Mouse (Mus musculus): ENCODE data around the gene Angptl6. TPM values are rescaled to one million over a fixed set of nuclear protein-coding genes. Genes with fewer than 3 reads are reported as not detected.
"Not testable (repeated sequence)": the region's sequence is repeated elsewhere in the genome, so short reads cannot be mapped to it uniquely, and the experiment has no call there.

The Angptl6 gene
- polyA plus RNA-seq, 1 experiment from 2014 or later: 3.7 TPM

- 59% methylated on average over 3 of the region's 3 CpGs for WGBS
- peaks cover 45% of the 10 kb centered on the region for H3K27me3 ChIP-seq
- H3K9ac ChIP-seq: no peak overlapping the region
- H3K9me3 ChIP-seq: no peaks in the 10 kb centered on the region
- no peak overlapping the region for H3K27ac ChIP-seq
- no peak overlapping the region for H3K4me2 ChIP-seq (replicated peaks)
- H3K36me3 ChIP-seq: no peaks in the 10 kb centered on the region
- ATAC-seq (ENCODE audit: insufficient number of reproducible peaks, insufficient read depth, low FRiP score, low TSS enrichment): no peak
- no peaks in the 10 kb centered on the region for H3K4me1 ChIP-seq
- no peak overlapping the region for H3K4me3 ChIP-seq
These were observed 12.6 kb downstream of the Angptl6 start for GRCm38 (mm10) chr9:20866879-20867278.

- no peak overlapping the region for H3K4me2 ChIP-seq (replicated peaks)
- peaks cover under 1% of the 10 kb centered on the region for H3K27me3 ChIP-seq
- H3K9me3 ChIP-seq: no peaks in the 10 kb centered on the region
- H3K36me3 ChIP-seq: no peaks in the 10 kb centered on the region
- no peak overlapping the region for H3K27ac ChIP-seq
- WGBS: 58% methylated on average over 4 of the region's 4 CpGs
- no peak overlapping the region for H3K9ac ChIP-seq
- H3K4me3 ChIP-seq: no peak overlapping the region
- H3K4me1 ChIP-seq: no peaks in the 10 kb centered on the region
- no peak for ATAC-seq (ENCODE audit: insufficient number of reproducible peaks, insufficient read depth, low FRiP score, low TSS enrichment)
These were observed 17.3 kb downstream of the Angptl6 start for GRCm38 (mm10) chr9:20862225-20862624.

- Histone ChIP-seq H3K36me3 (no peaks in the 10 kb centered on the region), H3K4me1 (no peaks in the 10 kb centered on the region), H3K4me2 (replicated peaks) (no peak overlapping the region), H3K9ac (no peak overlapping the region), H3K9me3 (no peaks in the 10 kb centered on the region), H3K27ac (no peak overlapping the region), H3K4me3 (no peak overlapping the region), H3K27me3 (no peaks in the 10 kb centered on the region; the same call in 1 of the 2 replicates)
- ATAC-seq (ENCODE audit: insufficient number of reproducible peaks, insufficient read depth, low FRiP score, low TSS enrichment): no peak
- 10% methylated on average over 4 of the region's 4 CpGs for WGBS
These were observed 17.7 kb downstream of the Angptl6 start for GRCm38 (mm10) chr9:20861821-20862220.

GRCm38 (mm10) chr9:20859926-20860325, 19.6 kb downstream of the Angptl6 start:
- Histone ChIP-seq H3K9me3 (no peaks in the 10 kb centered on the region), H3K4me3 (no peak overlapping the region), H3K36me3 (no peaks in the 10 kb centered on the region), H3K4me1 (no peaks in the 10 kb centered on the region), H3K27ac (no peak overlapping the region), H3K27me3 (no peaks in the 10 kb centered on the region; the same call in 1 of the 2 replicates), H3K9ac (no peak overlapping the region), H3K4me2 (replicated peaks) (no peak overlapping the region)
- ATAC-seq (ENCODE audit: insufficient number of reproducible peaks, insufficient read depth, low FRiP score, low TSS enrichment): no peak
- 45% methylated on average over 6 of the region's 6 CpGs for WGBS

GRCm38 (mm10) chr9:20857131-20857530, 22.4 kb downstream of the Angptl6 start:
- H3K4me3 ChIP-seq: no peak overlapping the region

GRCm38 (mm10) chr9:20850179-20850578, 29.3 kb downstream of the Angptl6 start:
- WGBS: 76% methylated on average over 2 of the region's 2 CpGs
- H3K9me3 ChIP-seq: no peaks in the 10 kb centered on the region
- no peak overlapping the region for H3K4me2 ChIP-seq (replicated peaks)
- no peak overlapping the region for H3K4me3 ChIP-seq
- H3K27me3 ChIP-seq: no peaks in the 10 kb centered on the region
- H3K27ac ChIP-seq: no peak overlapping the region
- H3K9ac ChIP-seq: no peak overlapping the region
- no peaks in the 10 kb centered on the region for H3K36me3 ChIP-seq
- no peaks in the 10 kb centered on the region for H3K4me1 ChIP-seq
- no peak for ATAC-seq (ENCODE audit: insufficient number of reproducible peaks, insufficient read depth, low FRiP score, low TSS enrichment)

More at GRCm38 (mm10) chr9:20857131-20857530, 22.4 kb downstream of the Angptl6 start:
- Histone ChIP-seq H3K36me3 (no peaks in the 10 kb centered on the region), H3K9me3 (no peaks in the 10 kb centered on the region), H3K27ac (no peak overlapping the region), H3K9ac (no peak overlapping the region), H3K4me2 (replicated peaks) (no peak overlapping the region), H3K27me3 (no peaks in the 10 kb centered on the region; the same call in 1 of the 2 replicates), H3K4me1 (no peaks in the 10 kb centered on the region)
- ATAC-seq (ENCODE audit: insufficient number of reproducible peaks, insufficient read depth, low FRiP score, low TSS enrichment): 0 out of 2 replicates have a peak, but pooled peaks have one; percentile 50
- 11% methylated on average over 6 of the region's 6 CpGs for WGBS

- 33% methylated on average over 2 of the region's 2 CpGs for WGBS
- no peak overlapping the region for H3K4me2 ChIP-seq (replicated peaks)
- no peak overlapping the region for H3K27ac ChIP-seq
- H3K4me3 ChIP-seq: no peak overlapping the region
- H3K4me1 ChIP-seq: no peaks in the 10 kb centered on the region
- H3K9me3 ChIP-seq: no peaks in the 10 kb centered on the region
- no peak for ATAC-seq (ENCODE audit: insufficient number of reproducible peaks, insufficient read depth, low FRiP score, low TSS enrichment)
- H3K9ac ChIP-seq: no peak overlapping the region
- no peaks in the 10 kb centered on the region for H3K27me3 ChIP-seq
- no peaks in the 10 kb centered on the region for H3K36me3 ChIP-seq
These were observed 36.9 kb downstream of the Angptl6 start for GRCm38 (mm10) chr9:20842670-20843069.

GRCm38 (mm10) chr9:20842211-20842610, 37.3 kb downstream of the Angptl6 start:
- no peak overlapping the region for H3K4me3 ChIP-seq
- no peak overlapping the region for H3K27ac ChIP-seq
- WGBS: 63% methylated on average over 4 of the region's 4 CpGs
- H3K4me2 ChIP-seq (replicated peaks): no peak overlapping the region
- no peaks in the 10 kb centered on the region for H3K4me1 ChIP-seq
- ATAC-seq (ENCODE audit: insufficient number of reproducible peaks, insufficient read depth, low FRiP score, low TSS enrichment): no peak
- H3K9me3 ChIP-seq: no peaks in the 10 kb centered on the region
- no peaks in the 10 kb centered on the region for H3K27me3 ChIP-seq
- no peaks in the 10 kb centered on the region for H3K36me3 ChIP-seq
- H3K9ac ChIP-seq: no peak overlapping the region

GRCm38 (mm10) chr9:20838931-20839330, 40.6 kb downstream of the Angptl6 start:
- ATAC-seq (ENCODE audit: insufficient number of reproducible peaks, insufficient read depth, low FRiP score, low TSS enrichment): no peak
- WGBS: 63% methylated on average over 6 of the region's 6 CpGs

GRCm38 (mm10) chr9:20837184-20837947, 42.2 kb downstream of the Angptl6 start:
- H3K27ac ChIP-seq: no peak overlapping the region
- H3K4me2 ChIP-seq (replicated peaks): no peak overlapping the region
- H3K27me3 ChIP-seq: no peaks in the 10 kb centered on the region
- WGBS: 71% methylated on average over 9 of the region's 9 CpGs
- no peaks in the 10 kb centered on the region for H3K9me3 ChIP-seq
- no peaks in the 10 kb centered on the region for H3K4me1 ChIP-seq
- H3K4me3 ChIP-seq: no peak overlapping the region
- no peaks in the 10 kb centered on the region for H3K36me3 ChIP-seq
- ATAC-seq (ENCODE audit: insufficient number of reproducible peaks, insufficient read depth, low FRiP score, low TSS enrichment): no peak
- H3K9ac ChIP-seq: no peak overlapping the region

More at GRCm38 (mm10) chr9:20838931-20839330, 40.6 kb downstream of the Angptl6 start:
- no peak overlapping the region for H3K27ac ChIP-seq
- no peaks in the 10 kb centered on the region for H3K9me3 ChIP-seq
- no peaks in the 10 kb centered on the region for H3K36me3 ChIP-seq
- no peaks in the 10 kb centered on the region for H3K4me1 ChIP-seq
- no peak overlapping the region for H3K4me2 ChIP-seq (replicated peaks)
- H3K27me3 ChIP-seq: no peaks in the 10 kb centered on the region
- no peak overlapping the region for H3K4me3 ChIP-seq
- no peak overlapping the region for H3K9ac ChIP-seq

- H3K4me3 ChIP-seq; H3K36me3 ChIP-seq; H3K27me3 ChIP-seq; H3K9ac ChIP-seq; H3K4me2 ChIP-seq (replicated peaks); H3K27ac ChIP-seq; H3K9me3 ChIP-seq; ATAC-seq (ENCODE audit: insufficient number of reproducible peaks, insufficient read depth, low FRiP score, low TSS enrichment); H3K4me1 ChIP-seq: not testable (repeated sequence)
- 89% methylated on average over 11 of the region's 11 CpGs for WGBS
These were observed 44.0 kb downstream of the Angptl6 start for GRCm38 (mm10) chr9:20835431-20835954.

GRCm38 (mm10) chr9:20834881-20835280, 44.6 kb downstream of the Angptl6 start:
- H3K9ac ChIP-seq: no peak overlapping the region
- no peak for ATAC-seq (ENCODE audit: insufficient number of reproducible peaks, insufficient read depth, low FRiP score, low TSS enrichment)
- 71% methylated on average over 1 of the region's 1 CpGs for WGBS

More at GRCm38 (mm10) chr9:20834881-20835280, 44.6 kb downstream of the Angptl6 start:
- Histone ChIP-seq H3K4me1 (peaks cover 4% of the 10 kb centered on the region; the same call in 1 of the 2 replicates), H3K9me3 (no peaks in the 10 kb centered on the region), H3K27ac (no peak overlapping the region), H3K4me3 (no peak overlapping the region), H3K4me2 (replicated peaks) (no peak overlapping the region), H3K27me3 (no peaks in the 10 kb centered on the region), H3K36me3 (no peaks in the 10 kb centered on the region)
